Mouse (Mus musculus): Measurements from ENCODE around the gene Apbb1ip.

DNA sequence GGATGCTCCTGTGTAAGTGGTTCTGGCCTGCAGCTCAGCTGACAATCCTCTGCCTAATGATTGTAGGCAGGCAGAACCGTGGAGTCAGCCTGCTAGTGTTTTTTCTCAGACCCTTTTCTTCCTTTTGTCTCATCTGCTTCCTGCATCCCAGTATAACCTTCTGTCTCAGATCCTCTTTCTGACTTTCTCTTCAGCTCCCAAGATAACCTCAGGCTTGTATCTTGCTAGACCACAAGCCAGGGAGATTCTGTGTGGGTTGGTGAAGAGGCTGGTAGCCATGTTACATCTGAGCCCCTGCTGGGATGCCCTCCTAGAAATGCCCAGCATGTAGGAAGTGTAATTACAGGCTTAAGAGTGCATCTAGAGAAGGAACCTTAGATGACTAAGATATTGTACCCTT lies 16.5 kb downstream of the Apbb1ip start:
- no peak for TF ChIP-seq EP300 (IDR thresholded peaks at IDR 0.05; ENCODE audit: insufficient read depth, low read depth, low read length)
- no peak for TF ChIP-seq POLR2A (IDR thresholded peaks at IDR 0.05; ENCODE audit: insufficient read depth, low read length)
